Mouse (Mus musculus) liver, embryonic 14.5 days (tissue): ENCODE measurements at regions not wholly inside any gene's neighbourhood (a gene's known extent, or its start where the extent isn't known, plus 50 kb on each side); places are given as distances from the start of the nearest gene placed in this dataset.

ENCODE experiments used
- ATAC-seq: fragments of 200-750 bp; cut with Nextera tagmentation; 2 replicates; pipeline ENCODE4 v1.8.0; 2017; ENCODE audit warnings: moderate number of reproducible peaks, mild to moderate bottlenecking, moderate library complexity; ENCODE audit not compliant: insufficient read depth
- DNase-seq, 3 experiments: peaks; one replicate each; pipeline ENCODE4 v3.0.0-alpha.2; 2012 to 2013; ENCODE audit warnings: low read depth in 3 of 3, low spot score in 3 of 3
- H3K27ac ChIP-seq: fragments of 300-500 bp; sonication (generic); 2 replicates; pipeline ENCODE4 v1.5.1; 2014; ENCODE audit warnings: moderate library complexity, mild to moderate bottlenecking, control low read depth, inconsistent platforms
- H3K27me3 ChIP-seq: fragments of 300-500 bp; sonication (generic); 2 replicates; pipeline ENCODE4 v1.6.1; 2014; ENCODE audit warnings: mild to moderate bottlenecking, low read length, moderate library complexity; ENCODE audit not compliant: control insufficient read depth, insufficient read depth
- H3K36me3 ChIP-seq: fragments of 300-500 bp; sonication (generic); replicated peaks from 2 replicates; pipeline ENCODE4 v1.6.1; 2014; ENCODE audit warnings: low read depth; ENCODE audit not compliant: control insufficient read depth, insufficient read depth
- H3K4me1 ChIP-seq, 2 experiments: fragments of 200-500 bp in 1 of 2; fragments of 300-500 bp in 1 of 2; sonication (generic) in 1 of 2; replicated peaks; 2 replicates each; pipeline ENCODE4 v1.6.1; 2012 to 2014; ENCODE audit warnings: antibody characterized with exemption in 1 of 2, inconsistent platforms in 1 of 2, low read length in 1 of 2; ENCODE audit not compliant: control insufficient read depth in 2 of 2, insufficient read depth in 2 of 2
- H3K4me2 ChIP-seq: fragments of 300-500 bp; sonication (generic); 2 replicates; pipeline ENCODE4 v1.6.1; 2014; ENCODE audit warnings: low read depth, mild to moderate bottlenecking, control low read depth, moderate library complexity
- H3K4me3 ChIP-seq, 2 experiments: fragments of 200-500 bp in 1 of 2; fragments of 300-500 bp in 1 of 2; sonication (generic) in 1 of 2; 2 replicates each; pipeline ENCODE4 v1.5.1; 2012 to 2014; ENCODE audit warnings: low read depth in 2 of 2, low read length in 2 of 2, mild to moderate bottlenecking in 2 of 2, control low read depth in 1 of 2, inconsistent platforms in 1 of 2, moderate library complexity in 1 of 2; ENCODE audit not compliant: insufficient read depth in 1 of 2
- H3K9ac ChIP-seq: fragments of 300-500 bp; sonication (generic); replicated peaks from 2 replicates; pipeline ENCODE4 v1.6.1; 2014; ENCODE audit warnings: mild to moderate bottlenecking, control low read depth, moderate library complexity
- H3K9me3 ChIP-seq: fragments of 300-500 bp; sonication (generic); 2 replicates; pipeline ENCODE4 v1.6.1; 2016; ENCODE audit warnings: low read length, mixed read lengths; ENCODE audit not compliant: control insufficient read depth
- CTCF ChIP-seq: IDR thresholded peaks from 2 replicates; pipeline ENCODE4 v1.5.1; 2016; ENCODE audit warnings: antibody characterized with exemption, low read depth, control low read depth
- EP300 ChIP-seq: IDR thresholded peaks from 2 replicates; pipeline ENCODE4 v1.6.1; 2016; ENCODE audit warnings: antibody characterized with exemption, low read depth
- WGBS: fragments of 180-500 bp; shearing (Covaris S2); extraction: QIAGEN DNeasy Blood & Tissue Kit; methylation state at CpG from one replicate; pipeline ENCODE4 v1.1.7; 2014; ENCODE audit not compliant: insufficient replicate concordance; 5-methylcytosine and 5-hydroxymethylcytosine counted together

- Histone ChIP-seq H3K4me3 (no peak overlapping the region), H3K9me3 (no peaks in the 10 kb centered on the region), H3K4me1 (no peaks in the 10 kb centered on the region), H3K9ac (no peak overlapping the region), H3K4me2 (no peak overlapping the region), H3K27me3 (no peaks in the 10 kb centered on the region), H3K27ac (no peak overlapping the region), H3K36me3 (no peaks in the 10 kb centered on the region)
- 38% methylated on average over 4 of the region's 4 CpGs for WGBS
- ATAC-seq (no peak), DNase-seq (no peak)
- TF ChIP-seq EP300: no peak
- TF ChIP-seq CTCF: no peak
Observed at GRCm38 (mm10) chr11:17324651-17325050, 67.3 kb downstream of the C1d start.

GRCm38 (mm10) chr11:17325731-17326646 lies 68.6 kb downstream of the C1d start:
- no peaks in the 10 kb centered on the region for H3K27me3 ChIP-seq
- 60% methylated on average over 10 of the region's 10 CpGs for WGBS
- H3K36me3 ChIP-seq: no peaks in the 10 kb centered on the region
- TF ChIP-seq EP300 (no peak), CTCF (no peak)
- no peaks in the 10 kb centered on the region for H3K9me3 ChIP-seq
- H3K27ac ChIP-seq: no peak overlapping the region
- no peak for DNase-seq
- H3K4me2 ChIP-seq: no peak overlapping the region
- no peaks in the 10 kb centered on the region for H3K4me1 ChIP-seq
- no peak for ATAC-seq
- H3K9ac ChIP-seq: no peak overlapping the region
- H3K4me3 ChIP-seq: no peak overlapping the region

GRCm38 (mm10) chr11:17326695-17327094 lies 69.3 kb downstream of the C1d start:
- DNase-seq (no peak), ATAC-seq (no peak)
- no peak overlapping the region for H3K9ac ChIP-seq
- no peak overlapping the region for H3K27ac ChIP-seq
- H3K36me3 ChIP-seq: no peaks in the 10 kb centered on the region
- TF ChIP-seq EP300 (no peak), CTCF (no peak)
- H3K27me3 ChIP-seq: no peaks in the 10 kb centered on the region
- H3K4me3 ChIP-seq: no peak overlapping the region
- H3K9me3 ChIP-seq: no peaks in the 10 kb centered on the region
- 60% methylated on average over 4 of the region's 4 CpGs for WGBS
- no peaks in the 10 kb centered on the region for H3K4me1 ChIP-seq
- H3K4me2 ChIP-seq: no peak overlapping the region

GRCm38 (mm10) chr11:17351476-17351875 lies 94.1 kb downstream of the C1d start:
- H3K4me2 ChIP-seq: no peak overlapping the region
- DNase-seq (no peak), ATAC-seq (no peak)
- no peak overlapping the region for H3K9ac ChIP-seq
- H3K9me3 ChIP-seq: no peaks in the 10 kb centered on the region
- no peak for TF ChIP-seq EP300
- TF ChIP-seq CTCF: no peak
- 56% methylated on average over 1 of the region's 1 CpGs for WGBS
- H3K36me3 ChIP-seq: no peaks in the 10 kb centered on the region
- H3K4me3 ChIP-seq: no peak overlapping the region
- no peaks in the 10 kb centered on the region for H3K27me3 ChIP-seq
- H3K27ac ChIP-seq: no peak overlapping the region
- H3K4me1 ChIP-seq: no peaks in the 10 kb centered on the region

- WGBS: 60% methylated on average over 17 of the region's 17 CpGs
- H3K9me3 ChIP-seq: no peaks in the 10 kb centered on the region
- DNase-seq (no peak), ATAC-seq (no peak)
- no peaks in the 10 kb centered on the region for H3K36me3 ChIP-seq
- H3K4me2 ChIP-seq: no peak overlapping the region
- no peak overlapping the region for H3K27ac ChIP-seq
- no peaks in the 10 kb centered on the region for H3K4me1 ChIP-seq
- H3K9ac ChIP-seq: no peak overlapping the region
- H3K4me3 ChIP-seq: no peak overlapping the region
- TF ChIP-seq CTCF: no peak
- TF ChIP-seq EP300: no peak
- no peaks in the 10 kb centered on the region for H3K27me3 ChIP-seq
Observed at GRCm38 (mm10) chr11:17352148-17353130, 95.1 kb downstream of the C1d start.
